Mouse (Mus musculus): ENCODE data around the gene Adssl1.

The Adssl1 gene

DNA sequence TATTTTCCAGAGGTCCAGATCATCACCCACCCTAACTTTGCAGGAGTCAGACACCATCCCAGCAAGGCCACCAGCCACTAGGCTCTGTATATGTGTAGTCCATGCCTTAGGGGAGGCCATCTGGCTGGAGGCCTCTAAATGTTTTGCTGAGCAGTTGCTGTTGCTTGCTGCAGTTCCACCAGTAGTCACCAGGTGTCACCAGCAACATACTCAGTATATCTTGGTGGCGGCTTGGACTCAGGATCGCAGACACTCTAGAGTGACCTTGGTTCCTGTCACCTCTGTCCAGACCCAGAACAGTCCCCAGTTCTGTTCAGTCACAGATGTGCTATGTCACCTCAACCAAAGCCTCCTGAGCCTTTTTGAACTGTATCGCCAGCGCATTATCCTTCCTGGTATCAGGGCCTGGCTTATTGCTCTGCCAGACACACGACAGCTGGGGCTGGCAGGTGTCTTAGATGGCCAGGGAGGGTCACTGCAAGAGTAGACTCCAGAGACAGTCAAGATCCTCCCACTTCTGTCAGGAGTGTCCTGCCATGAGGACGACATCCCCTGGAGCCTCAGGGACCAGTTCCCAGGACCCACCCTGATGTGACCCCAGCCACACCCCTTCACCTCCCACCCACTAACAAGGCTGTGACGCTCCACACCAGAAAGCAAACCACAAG lies 33.4 kb downstream of the Adssl1 start:
- peak; percentile 79 for DNase-seq (ENCODE audit: low read depth, low spot score)

DNA sequence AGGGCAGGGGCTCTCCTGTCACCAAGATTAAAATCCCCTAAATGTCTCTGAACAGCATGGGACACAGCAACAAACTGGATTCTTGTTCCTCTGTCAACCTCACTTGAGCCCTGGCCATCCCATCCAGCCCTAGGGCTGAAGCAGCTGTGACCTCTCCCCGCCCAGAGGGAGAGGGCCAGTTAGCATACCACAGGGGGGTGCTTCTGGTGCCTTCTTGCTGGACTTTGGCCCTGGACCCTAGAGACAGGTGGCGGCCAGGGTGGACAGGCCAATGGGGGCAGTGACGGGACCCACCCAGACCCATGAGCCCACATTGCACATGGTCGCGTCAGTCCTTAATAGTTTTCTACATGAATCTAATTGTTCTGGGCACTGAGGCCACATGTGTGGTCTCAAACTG lies 34.2 kb downstream of the Adssl1 start:
- DNase-seq (ENCODE audit: low read depth, low spot score), result no peak

DNA sequence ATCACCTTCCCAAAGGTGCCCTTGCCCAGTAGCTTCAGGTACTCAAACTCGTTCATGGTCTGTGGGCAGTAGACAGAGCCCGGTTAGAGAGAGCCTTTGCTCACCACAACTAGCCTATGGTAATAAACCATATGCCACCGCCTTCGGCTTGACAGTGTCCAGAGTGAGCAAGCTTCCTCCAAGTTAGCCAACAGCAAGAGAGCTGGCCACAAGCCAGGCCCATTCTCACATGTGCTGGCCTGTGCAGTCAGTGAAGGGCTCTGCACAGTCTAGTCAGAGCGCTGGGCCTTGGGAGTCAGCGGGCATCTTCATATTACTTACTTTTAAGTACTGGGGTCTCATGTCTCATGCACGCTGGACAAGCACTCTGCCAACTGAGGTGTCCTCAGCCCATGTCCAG lies 38.8 kb downstream of the Adssl1 start:
- DNase-seq (ENCODE audit: low read depth, low spot score), result no peak

DNA sequence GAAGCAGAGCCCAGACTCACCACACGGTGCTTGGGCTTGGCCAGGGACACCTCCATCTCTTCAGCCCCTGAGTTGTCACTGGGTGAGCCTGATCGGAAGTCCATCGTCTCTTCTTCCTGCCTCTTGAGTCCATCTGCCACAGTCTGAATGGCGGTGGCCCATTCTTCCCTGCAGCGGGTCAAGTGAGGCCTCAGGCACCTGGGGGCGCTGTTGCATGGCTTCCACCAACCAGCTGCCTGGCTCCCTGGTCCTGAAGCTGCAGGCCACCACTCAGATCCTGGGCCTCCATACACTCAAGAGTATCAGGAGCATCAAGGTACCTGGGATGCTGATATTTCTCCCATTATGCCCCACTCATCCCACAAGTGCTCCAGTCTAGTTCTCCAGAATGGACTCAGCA lies 39.3 kb downstream of the Adssl1 start:
- no peak for DNase-seq (ENCODE audit: low read depth, low spot score)

DNA sequence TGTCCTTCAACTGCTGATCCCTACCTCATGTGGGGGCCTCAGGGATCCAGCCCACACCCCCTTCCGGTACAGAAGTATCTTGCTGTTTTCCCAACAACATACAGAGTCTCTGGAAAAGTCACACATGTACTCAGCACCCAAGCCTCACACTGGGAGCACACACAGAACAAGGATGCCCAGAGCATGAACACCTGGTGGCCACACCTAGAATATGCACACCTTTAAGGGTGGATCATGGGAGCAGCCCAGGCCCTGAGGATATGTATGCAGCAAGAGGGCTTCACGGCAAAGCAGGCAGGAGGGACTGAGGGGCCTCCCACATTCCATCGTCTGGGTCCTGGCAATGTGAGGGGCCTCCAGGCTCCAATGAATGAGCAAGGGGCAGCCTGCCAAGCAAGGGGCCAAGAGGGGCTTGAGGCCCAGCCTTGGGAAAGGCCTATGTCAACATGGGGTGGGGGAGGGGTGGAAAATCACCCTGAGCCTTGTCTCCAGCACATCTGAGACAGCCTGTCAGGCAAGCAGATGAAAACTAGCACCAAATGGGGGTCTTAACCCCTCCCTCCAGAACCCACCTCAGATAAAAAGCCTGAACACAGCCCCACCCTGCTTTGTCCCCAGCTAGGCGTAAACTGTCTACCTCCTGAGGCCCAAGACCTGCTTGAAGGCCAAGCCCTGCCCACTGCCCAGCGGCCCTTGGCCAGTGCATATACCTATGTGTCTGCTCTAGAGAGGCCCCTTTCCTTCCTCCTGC lies 40.9 kb downstream of the Adssl1 start:
- no peak for DNase-seq (ENCODE audit: low read depth, low spot score)

DNA sequence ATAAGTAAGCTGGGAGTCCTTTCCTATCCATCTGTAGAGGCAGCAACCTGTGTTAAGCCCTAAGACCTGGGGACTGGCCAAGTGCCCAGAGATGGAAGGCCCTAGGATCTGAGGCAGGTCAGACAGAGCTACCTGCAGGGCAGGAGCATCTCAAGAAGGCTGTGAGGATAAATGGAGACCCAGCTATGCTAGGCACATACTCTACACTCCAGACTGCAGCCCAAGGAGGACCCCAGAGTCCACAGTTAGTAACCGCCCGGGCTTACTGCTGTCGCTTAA lies 41.4 kb downstream of the Adssl1 start:
- DNase-seq (ENCODE audit: low read depth, low spot score), result no peak

DNA sequence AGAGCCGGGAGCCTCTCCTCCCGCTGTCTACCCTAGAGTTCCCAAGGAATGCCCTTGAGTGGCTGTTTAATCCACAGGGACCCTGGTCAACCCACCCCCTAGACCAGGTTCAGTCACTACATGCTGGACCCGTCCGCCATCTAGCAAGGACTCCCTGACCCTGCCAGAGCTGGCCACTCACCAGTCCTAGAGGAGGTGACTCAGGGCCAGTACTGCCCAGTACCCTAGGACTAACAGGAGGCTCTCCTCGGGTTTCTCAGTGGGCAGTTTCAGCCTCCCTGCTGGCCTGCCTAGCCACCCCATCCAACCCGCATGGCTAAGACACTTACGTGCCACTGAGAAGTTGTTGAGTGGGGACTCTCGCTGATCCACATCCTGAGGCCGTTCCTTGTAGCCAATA lies 42.0 kb downstream of the Adssl1 start:
- no peak for DNase-seq (ENCODE audit: low read depth, low spot score)

DNA sequence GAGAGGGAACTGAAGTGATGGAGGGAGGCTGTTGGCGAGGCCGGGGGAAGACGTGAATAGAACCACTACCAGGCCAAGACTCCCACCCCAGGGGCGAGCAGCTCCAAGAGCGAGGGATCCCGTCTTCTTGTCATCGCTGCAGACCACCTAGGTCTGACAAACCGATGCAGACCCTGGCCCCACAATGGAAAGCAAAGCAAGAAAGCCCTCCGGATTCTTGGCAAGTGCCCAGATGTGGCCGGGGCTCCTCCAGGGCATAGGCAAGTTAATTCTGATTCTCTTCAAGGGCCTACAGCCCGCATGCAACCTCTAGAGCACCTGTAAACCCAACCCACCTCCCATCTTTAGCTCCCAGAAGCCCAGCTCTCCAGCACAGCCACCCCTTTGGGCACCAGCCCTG lies 43.5 kb downstream of the Adssl1 start:
- no peak for DNase-seq (ENCODE audit: low read depth, low spot score)

DNA sequence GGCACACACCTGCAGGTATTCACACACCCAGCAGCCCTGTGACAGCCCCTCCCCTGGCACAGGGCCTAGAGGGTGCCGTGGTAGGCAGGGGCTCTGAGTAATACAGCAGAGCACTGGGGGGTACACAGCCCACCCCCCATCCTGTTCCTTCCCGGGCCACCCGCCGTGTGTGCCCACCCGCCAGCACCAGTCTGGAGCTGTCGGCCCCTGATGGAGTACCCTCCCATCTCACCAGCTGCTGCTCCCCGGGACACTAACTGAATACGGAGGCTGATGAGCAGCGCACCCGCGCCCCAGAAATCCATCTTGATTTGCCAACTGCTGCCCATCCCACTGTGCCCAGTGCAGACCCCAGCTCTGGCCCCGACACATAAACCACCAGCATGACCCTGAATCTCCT lies 43.9 kb downstream of the Adssl1 start:
- no peak for DNase-seq (ENCODE audit: low read depth, low spot score)

DNA sequence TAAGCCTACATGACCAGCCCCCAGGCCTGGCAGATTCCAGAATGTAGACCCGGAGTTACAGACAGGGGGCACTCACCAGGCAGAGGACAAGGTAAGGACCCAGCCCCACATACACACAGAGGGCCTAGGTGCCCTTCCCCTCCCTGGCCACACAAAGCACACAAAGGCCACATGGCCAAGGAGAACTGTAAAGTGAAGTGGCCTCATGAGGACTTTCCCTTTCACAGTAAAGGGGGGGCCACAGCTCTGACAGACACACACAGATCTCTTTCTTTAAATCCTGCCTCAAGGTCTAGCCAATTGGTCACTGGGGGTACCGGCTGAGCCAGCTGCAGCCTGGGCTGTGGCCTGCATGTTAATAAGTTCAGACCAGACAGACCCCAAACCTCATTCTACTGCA lies 44.3 kb downstream of the Adssl1 start:
- no peak for DNase-seq (ENCODE audit: low read depth, low spot score)

DNA sequence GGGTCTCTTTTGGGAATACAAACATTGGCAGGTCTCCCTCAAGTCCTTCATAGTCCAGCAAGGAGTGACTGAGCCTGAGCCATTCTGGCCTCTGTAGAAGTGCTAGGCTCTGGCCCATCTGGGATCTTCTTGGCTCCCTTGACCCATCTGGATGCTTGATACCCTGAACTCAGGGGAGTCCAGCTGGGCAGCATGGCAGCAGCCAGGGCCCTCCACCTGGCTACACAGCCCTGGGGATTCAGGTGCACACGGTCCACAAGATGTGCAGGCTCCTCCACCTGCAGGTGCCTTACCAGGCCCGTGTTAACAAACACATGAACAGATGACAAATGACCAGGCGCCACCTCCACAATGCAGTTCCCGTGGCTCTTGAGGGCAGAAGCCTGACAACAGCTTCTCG lies 44.8 kb downstream of the Adssl1 start:
- DNase-seq (ENCODE audit: low read depth, low spot score), result no peak

DNA sequence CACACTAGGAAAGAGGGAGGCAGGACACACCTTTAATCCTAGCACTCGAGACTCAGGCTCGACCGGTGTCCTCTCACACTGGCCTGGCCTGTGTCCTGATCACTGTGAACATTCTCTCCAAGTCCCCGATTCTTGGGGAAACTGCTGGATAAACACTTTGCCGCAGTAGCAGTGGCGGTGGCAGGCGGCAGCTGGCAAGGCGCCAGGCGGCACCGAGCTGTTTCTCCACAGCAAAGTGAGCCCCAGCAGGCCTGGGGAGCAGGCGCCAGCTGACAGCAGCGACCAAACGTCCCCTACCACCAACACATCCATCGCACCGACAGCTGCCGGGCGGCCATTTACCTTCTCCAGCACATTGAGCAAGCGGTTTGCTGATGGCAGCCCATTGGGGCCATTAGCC lies 45.6 kb downstream of the Adssl1 start:
- no peak for DNase-seq (ENCODE audit: low read depth, low spot score)

DNA sequence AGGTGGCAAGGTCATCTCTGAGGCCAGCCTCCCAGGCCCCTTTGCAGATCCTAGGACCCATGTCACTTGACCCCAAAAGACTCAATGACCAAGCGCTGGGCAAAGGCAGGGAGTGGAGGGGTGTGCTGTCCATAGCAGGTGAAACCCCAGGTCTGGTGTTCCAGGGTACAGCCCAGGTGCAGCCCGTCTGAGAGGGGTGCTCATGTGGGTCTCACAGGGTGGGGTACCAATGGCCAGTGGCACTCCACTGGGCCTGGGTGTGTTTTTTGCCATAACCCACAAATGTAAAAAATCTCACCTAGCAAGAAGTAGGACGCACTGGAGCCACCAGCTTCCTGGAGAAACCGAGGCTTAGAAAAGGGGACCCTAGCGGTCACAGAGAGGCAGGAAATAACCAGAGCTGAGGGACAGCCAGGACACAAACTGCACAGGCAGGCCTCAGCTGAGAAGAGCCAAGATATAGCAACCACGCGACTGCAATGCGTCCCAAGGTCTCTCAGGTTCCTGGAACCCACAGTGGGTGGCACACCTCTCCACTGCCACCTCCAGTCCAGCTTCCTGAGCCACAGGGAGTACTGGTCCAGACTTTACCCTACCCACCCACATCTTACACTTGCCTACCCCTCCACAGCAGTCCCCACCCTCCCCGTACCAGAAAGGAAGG lies 46.2 kb downstream of the Adssl1 start:
- no peak for DNase-seq (ENCODE audit: low read depth, low spot score)

DNA sequence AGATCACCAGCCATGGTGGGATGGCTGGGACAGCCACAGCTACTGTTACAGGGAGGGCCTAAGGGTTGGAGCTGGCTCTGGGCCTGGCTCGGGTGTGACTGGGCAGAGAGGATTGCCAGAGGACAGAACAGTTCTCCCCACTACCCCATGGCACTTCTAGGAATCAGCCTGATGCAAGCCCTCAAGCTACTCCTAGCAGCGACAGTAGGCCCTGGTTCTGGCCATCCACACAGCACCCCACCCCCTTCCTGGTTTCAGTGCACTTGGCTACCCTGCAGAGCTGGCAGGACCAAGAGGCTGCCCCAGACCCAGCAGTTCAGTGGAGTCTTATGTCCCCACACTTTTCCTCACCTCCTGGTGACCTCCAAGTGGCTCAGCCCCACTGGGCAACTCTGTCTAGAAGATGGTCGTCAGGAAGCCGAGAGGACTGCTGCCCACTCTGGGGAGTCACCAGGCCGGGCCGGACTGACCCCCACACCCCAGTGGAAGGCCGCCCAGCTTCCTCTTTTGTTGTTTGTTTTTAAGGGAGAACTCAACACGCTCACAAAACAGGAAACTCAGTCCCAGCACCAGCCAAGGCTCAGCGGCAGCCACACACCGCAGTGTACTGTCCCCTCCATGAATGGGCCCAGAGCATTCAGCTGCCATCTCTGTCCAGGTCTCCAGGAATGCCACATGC lies 47.9 kb downstream of the Adssl1 start:
- no peak for DNase-seq (ENCODE audit: low read depth, low spot score)

DNA sequence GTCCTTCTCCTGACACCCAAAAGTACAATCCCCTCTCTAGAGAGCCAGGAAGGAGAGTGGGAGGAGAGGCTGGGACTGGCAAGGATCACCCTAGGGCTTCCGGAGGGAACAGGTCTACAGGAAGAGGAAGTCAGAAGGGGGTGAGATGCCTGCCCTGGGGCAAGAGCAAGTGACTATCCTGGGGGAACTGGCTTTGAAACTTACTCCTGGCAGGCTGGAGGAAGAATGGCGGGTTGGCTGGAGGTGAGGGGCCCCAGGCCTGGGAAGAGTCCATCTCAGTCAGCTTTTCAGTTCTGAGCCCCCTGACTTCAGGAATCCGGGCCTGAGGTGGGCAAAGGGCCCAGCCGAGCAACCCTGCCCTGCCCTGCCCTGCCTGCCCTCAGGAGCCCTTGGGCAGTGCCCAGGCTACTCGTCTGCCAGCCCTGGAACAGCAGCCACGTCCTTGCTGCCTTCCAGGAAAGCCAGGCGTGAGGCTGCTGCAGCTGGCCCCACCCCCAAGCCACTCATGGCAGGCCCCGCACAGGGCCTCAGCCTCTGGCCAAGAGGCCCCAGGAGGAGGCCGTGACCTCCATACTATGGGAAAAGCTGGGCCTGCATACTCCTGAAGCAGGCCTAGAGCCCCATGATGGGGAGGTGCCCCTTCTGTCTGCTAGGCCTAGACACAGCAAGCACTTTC lies 51.0 kb downstream of the Adssl1 start:
- no peak for DNase-seq (ENCODE audit: low read depth, low spot score)

DNA sequence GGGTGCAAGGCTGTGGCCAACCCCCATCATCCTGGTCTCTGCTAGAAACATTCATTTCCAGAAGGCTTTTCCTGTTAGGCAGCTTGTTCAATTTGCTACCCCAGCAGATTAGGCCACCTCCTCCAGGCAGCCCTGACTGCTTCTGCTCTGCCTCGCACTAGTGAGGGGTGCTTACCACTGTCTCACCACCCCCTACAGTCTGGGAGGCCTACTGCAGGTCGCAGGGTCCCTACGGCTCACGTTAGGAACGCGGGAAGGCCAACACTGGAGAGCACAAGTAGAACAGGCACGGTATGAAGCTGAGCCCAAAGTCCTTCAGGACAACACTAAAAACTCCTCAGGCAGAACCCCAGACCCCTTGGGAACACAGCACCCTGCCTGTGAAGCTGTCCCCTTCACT lies 52.0 kb downstream of the Adssl1 start:
- no peak for DNase-seq (ENCODE audit: low read depth, low spot score)

DNA sequence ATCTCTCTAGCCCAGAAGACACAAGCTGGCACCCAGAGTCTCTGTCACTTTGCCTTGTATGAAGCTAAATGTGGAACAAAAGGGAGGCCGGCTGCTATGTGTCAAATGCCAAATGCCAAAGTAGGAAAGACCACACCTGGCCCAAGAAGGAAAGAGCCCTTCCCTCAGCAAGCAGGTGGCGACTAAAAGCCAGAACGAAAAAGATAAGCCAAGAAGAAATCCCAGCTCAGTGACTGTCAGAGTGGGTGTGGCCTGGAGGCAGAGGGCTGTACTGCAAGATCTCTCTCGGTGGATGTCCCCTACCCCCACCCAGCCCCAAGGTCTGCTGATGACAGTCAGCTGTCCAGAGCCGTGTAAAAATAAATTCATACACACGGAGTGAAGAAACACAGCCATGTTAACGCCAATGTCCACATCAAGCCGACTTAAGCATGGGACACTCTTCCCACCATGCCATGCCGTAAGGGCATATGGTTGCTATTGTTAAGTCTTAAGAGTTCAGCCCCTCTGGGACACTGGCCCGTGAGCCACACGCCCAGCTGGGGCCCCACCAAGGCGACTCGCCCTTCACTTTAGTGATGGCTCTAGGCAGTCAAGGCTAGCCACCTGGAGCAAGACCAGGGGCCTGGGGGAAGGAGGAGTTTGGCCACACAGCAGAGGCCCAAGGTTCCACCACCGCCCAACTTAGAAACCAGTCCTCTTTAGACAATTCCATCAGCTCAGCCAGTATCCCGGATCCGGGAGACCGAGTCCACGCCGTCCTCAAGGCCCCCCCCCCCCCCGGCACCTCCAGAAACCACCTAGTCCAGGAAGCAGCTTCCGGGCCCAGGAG lies 53.1 kb downstream of the Adssl1 start:
- DNase-seq (ENCODE audit: low read depth, low spot score), result peak; percentile 58

DNA sequence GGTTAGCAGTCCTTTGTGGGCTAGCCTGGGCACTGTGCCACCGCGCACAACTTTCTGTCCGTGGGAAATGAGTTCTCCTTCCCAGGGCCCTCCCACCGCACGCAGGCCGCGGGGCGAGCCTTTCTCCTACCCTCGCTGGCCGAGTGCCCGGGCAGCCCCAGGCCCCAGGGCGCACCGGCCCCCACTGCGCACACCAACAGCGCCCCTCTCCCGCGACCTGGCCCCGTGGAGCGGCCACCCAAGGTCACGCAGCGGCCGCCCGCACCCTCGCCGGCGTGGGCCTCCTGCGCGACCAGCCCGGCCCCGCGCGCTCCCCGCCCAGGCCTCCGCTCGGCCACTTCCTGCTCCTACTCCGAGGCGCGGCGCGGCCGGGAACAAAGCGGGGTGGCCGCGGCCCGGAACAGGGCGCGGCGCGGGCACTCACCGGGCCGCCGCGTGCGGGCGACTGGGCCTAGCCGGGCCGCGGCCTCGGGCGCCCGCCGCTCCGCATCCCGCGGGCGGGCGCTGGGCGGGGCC lies 53.8 kb downstream of the Adssl1 start:
- peak; percentile 49 for DNase-seq (ENCODE audit: low read depth, low spot score)

DNA sequence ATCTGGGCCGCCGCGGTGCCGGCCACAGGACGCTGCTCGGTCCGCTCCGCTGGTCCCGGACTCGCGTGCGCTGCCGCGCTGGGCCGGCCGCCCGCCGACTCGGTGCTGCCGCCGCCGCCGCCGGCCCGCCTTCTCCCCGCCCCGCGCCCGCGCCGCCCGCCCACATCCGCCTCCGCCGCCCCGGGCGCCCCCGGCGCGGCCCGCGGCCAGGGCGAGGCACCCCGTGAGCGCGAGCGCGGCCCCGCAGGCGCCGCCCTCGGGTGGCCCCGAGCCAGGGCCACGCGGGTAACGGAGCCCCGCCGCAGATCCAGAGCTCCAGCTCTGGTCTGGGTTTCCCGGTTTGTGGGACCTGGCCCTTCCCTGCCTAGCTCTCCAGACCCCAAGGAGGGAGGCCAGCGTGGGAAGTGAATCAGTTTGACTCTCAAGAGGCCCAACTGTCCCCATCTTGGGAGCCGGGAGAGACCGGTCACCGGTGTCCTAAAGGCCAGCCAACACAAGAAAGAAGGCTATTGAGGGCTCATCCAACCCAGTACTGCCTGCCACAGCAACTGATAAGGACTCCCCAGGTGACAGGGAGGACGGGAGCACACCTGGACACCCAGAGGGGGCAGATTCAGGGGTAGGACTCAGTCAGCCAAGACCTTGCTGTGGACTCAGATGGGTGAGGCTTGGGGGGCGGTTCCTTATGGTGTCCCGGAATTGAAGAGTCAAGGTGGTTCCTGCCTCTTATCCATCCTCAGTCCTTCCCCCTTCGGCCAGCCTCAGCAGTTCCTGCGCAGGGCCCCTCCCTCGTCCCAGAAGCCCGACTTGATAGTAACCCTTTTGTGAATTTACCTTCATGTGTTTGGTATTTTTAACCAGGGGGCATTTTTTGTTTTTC lies 54.5 kb downstream of the Adssl1 start, which contains the start of gene Akt1:
Gene Akt1 (minus strand): TSS at position 753 of the 880 bp plus-strand sequence.
- DNase-seq (ENCODE audit: low read depth, low spot score), result peak; percentile 68
